Mouse (Mus musculus): ENCODE measurements at regions not wholly inside any gene's neighbourhood (a gene's known extent, or its start where the extent isn't known, plus 50 kb on each side); places are given as distances from the start of the nearest gene placed in this dataset.

DNA sequence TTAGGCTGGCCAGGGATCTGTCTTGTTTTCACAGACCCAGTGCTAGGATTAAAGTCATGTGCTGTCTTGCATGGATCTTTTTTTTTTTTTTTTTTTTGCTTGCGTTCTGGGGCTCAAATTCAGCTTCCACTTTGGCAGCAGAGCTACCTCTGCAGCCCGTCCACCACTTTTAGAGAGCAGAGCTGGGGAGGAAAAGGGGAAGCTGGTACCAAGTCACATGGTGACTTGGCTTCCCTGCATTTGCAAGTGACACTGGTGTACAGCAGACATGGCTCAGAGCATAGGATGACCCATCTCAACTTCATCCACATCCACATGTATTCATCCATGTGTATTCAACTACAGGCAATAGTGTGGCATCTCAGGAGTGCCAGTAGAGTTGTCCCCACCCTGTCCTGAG lies 189.0 kb upstream of the Eef2kmt start:
- TF ChIP-seq CTCF (IDR thresholded peaks at IDR 0.05; ENCODE audit: extremely low read depth, insufficient read depth, insufficient read length, insufficient replicate concordance) (no peak), POLR2A (IDR thresholded peaks at IDR 0.05; ENCODE audit: low read depth, low read length) (no peak)

Measured in spleen, adult 2 months (tissue).